Mouse (Mus musculus) left cerebral cortex, adult 18-20 months (tissue): Measurements from ENCODE around the gene Ivns1abp. TPM values are rescaled to one million over a fixed set of nuclear protein-coding genes. Genes with fewer than 3 reads are reported as not detected.
A peak's percentile ranks its signal among the peaks of the same experiment; 100 is the strongest.
"Not testable (repeated sequence)": the region's sequence is repeated elsewhere in the genome, so short reads cannot be mapped to it uniquely, and the experiment has no call there.

Experiments
- DNase-seq, 2 experiments: peaks; one replicate each; pipeline ENCODE4 v3.0.0; 2021 to 2022; ENCODE audit warnings: low spot score in 2 of 2, mixed read lengths in 1 of 2
- total RNA-seq, 2 experiments: library from RNA; stranded (reverse); gene quantifications; 2 replicates each; pipeline ENCODE4 v1.2.3; 2021

Ivns1abp gene
- total RNA-seq, 2 experiments from 2014 or later = 123 to 136 TPM

GRCm38 (mm10) chr1:151338941-151339340 lies 5.3 kb upstream of the Ivns1abp start:
- no peak for DNase-seq

DNA sequence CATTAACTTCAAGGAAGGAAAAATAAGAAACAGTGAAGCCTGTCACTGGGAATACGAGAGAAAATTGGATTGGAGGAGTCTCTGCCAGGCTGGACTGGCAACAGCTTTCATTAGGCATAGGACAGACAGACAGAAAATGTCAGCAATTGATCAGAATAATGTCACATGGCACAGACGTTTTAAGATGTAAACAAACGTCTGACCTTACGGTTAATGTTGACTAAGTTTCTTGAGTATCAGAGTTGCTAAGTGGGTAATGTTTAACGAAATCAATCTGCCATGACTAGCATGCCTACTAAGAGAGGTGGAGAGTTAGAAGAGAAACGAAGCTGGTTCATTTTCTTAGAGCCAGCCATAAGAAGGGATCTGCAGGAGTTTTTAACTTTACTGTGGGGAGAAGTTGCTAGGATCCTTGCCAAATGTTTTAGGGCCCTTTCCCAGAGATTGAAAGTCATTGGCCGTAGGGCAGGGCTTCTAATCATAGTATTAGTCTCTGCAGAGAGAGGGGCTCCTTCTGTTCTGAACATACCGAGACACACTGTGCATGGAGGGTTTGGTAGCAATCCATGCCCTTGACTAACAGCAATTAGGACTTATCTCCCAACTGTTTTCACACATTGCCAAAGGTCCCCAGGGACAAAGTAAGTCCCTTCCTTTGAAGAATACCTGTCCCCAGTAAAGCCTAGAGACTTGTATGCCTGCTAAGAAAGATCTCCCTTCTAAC lies 2.8 kb upstream of the Ivns1abp start:
- DNase-seq = no peak

GRCm38 (mm10) chr1:151342311-151342710 lies 2.0 kb upstream of the Ivns1abp start:
- DNase-seq = no peak

GRCm38 (mm10) chr1:151342968-151343367 lies 1.3 kb upstream of the Ivns1abp start:
- DNase-seq = no peak

GRCm38 (mm10) chr1:151343571-151344282 lies 550 bp upstream of the Ivns1abp start:
- no peak for DNase-seq

DNA sequence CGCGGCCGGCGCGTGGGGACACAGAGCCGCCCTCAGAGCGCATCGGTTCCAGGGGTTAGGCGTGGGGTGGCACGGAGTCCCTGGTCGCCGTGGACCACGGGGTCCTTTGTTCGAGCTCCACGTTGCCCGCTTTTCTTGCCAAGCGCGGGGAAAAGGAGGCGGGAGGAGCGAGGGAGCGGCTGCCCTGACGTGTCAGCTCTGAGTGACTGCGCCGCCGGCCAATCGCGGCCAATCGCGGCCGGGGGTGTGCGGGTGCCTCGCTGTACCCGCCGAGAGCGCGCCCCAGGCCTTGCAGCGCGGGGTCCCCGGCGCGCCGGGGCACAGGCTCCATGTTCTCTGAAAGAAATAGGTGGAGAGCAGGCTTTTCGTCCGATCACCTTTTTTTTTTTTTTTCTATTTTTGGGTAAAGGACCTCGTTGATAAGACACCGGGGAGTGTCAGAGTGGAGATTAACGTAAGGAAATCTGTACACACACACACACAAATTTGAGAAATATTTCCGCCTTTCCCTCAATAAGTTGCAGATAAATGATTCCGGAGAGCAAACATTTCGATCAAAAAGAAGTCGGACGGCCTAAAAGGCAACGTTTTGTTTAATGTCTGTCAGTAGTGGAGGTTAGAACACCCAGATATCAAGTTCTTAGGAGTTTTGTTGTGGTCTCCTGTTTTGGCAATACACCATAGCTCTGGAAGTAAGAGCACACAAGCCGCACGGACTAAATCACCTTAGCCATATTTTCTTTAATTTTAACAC lies 1.0 kb downstream of the Ivns1abp start:
- peak; percentile 98 to 99 for DNase-seq

GRCm38 (mm10) chr1:151345863-151346195 lies 1.6 kb downstream of the Ivns1abp start:
- no peak for DNase-seq

GRCm38 (mm10) chr1:151346681-151347127 lies 2.4 kb downstream of the Ivns1abp start:
- DNase-seq = no peak

- DNase-seq = not testable (repeated sequence)
Measured at GRCm38 (mm10) chr1:151348293-151348692, 4.0 kb downstream of the Ivns1abp start.

DNA sequence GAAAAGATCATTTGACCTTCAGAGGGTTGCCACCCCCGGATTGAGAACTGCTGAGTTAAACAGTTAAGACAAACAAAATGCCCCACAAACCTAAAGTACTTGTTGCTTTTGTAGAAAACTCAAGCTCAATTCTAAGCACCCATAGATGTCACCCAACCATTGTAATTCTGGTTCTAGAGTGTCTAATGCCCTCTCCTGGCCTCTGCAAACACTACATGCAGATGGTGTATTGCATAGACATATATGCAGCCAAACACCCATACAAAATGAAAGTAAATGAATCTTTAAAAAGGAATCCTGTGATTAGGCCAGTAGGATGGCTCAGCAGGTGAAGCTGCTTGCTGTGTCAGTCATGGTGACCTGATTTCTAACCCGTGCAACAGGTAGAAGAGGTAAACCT lies 8.6 kb downstream of the Ivns1abp start:
- DNase-seq = no peak

- DNase-seq = no peak
Measured at GRCm38 (mm10) chr1:151355994-151356393, 11.7 kb downstream of the Ivns1abp start.

DNA sequence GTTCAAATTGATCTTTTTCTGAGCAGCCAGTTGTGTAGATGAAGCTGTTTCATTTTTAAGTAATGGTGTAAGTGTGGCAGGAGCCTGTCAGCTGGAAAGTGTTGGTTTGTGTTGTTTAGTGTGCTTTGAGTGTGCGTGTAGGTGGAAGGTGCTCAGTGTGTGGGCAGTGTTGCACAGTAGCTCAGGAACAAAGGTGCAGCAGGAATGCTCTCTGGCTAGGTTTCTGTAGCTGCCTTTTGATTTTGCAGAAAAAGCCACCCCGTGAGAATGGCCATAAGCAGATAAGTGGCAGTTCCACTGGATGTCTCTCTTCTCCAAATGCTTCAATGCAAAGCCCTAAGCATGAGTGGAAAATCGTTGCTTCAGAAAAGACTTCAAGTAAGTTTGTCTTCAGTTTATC lies 15.1 kb downstream of the Ivns1abp start:
- peak in 1 of 2 experiments; percentile 15 for DNase-seq

- no peak for DNase-seq
Measured at GRCm38 (mm10) chr1:151366944-151367605, 22.8 kb downstream of the Ivns1abp start.

GRCm38 (mm10) chr1:151367721-151368324 lies 23.5 kb downstream of the Ivns1abp start:
- DNase-seq = no peak

GRCm38 (mm10) chr1:151368444-151368843 lies 24.2 kb downstream of the Ivns1abp start:
- no peak for DNase-seq

DNA sequence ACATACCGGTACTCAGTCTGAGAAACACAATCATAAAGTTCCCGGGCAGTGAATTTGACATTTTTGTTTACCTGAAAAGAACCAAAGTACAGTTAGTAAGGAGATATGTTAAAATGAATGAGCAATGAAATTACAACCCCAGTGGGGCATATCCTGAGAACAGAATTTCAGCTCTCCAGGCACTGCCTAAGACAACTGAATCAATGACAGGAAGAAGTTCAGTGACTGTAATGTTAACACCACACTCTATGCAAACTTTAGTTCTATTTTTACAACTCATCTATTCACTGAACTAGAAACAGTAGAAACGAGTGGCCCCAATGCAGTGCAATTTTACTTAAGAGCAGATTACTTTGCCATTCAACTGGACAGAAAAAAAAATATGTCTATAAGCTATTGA lies 26.3 kb downstream of the Ivns1abp start:
- DNase-seq = no peak

- DNase-seq = no peak
Measured at GRCm38 (mm10) chr1:151371543-151371942, 27.3 kb downstream of the Ivns1abp start.

- DNase-seq = no peak
Measured at GRCm38 (mm10) chr1:151372823-151373222, 28.5 kb downstream of the Ivns1abp start.

- no peak for DNase-seq
Measured at GRCm38 (mm10) chr1:151377353-151377752, 33.1 kb downstream of the Ivns1abp start.

GRCm38 (mm10) chr1:151390029-151390428 lies 45.8 kb downstream of the Ivns1abp start:
- DNase-seq = no peak

- no peak for DNase-seq
Measured at GRCm38 (mm10) chr1:151409827-151410226, 65.5 kb downstream of the Ivns1abp start.
